Mouse (Mus musculus) heart, postnatal 0 days (tissue): ENCODE results near the gene Kcna7. TPM values are rescaled to one million over a fixed set of nuclear protein-coding genes. Genes with fewer than 3 reads are reported as not detected.

Experiments used
- ATAC-seq: fragments of 200-750 bp; cut with Nextera tagmentation; 2 replicates; pipeline ENCODE4 v1.8.0; 2017; ENCODE audit warnings: low read depth, moderate number of reproducible peaks, moderate library complexity; ENCODE audit not compliant: insufficient read depth
- DNase-seq: peaks from one replicate; pipeline ENCODE4 v3.0.0-alpha.2; 2016; ENCODE audit warnings: low spot score
- H3K27ac ChIP-seq: fragments of 300-500 bp; sonication (generic); 2 replicates; pipeline ENCODE4 v1.5.1; 2014; ENCODE audit warnings: low read depth, mild to moderate bottlenecking
- H3K27me3 ChIP-seq: fragments of 300-500 bp; sonication (generic); 2 replicates; pipeline ENCODE4 v1.6.1; 2014; ENCODE audit warnings: low read length, mixed read lengths; ENCODE audit not compliant: control insufficient read depth, insufficient read depth
- H3K36me3 ChIP-seq: fragments of 300-500 bp; sonication (generic); replicated peaks from 2 replicates; pipeline ENCODE4 v1.6.1; 2014; ENCODE audit warnings: low read length, mixed read lengths; ENCODE audit not compliant: control insufficient read depth, insufficient read depth
- H3K4me1 ChIP-seq: fragments of 300-500 bp; sonication (generic); 2 replicates; pipeline ENCODE4 v1.6.1; 2014; ENCODE audit warnings: antibody characterized with exemption; ENCODE audit not compliant: control insufficient read depth, insufficient read depth
- H3K4me2 ChIP-seq: fragments of 300-500 bp; sonication (generic); 2 replicates; pipeline ENCODE4 v1.6.1; 2014; ENCODE audit warnings: low read depth, mild to moderate bottlenecking, low read length, moderate library complexity
- H3K4me3 ChIP-seq: fragments of 300-500 bp; sonication (generic); 2 replicates; pipeline ENCODE4 v1.5.1; 2014; ENCODE audit warnings: low read depth, low read length
- H3K9ac ChIP-seq: fragments of 300-500 bp; sonication (generic); replicated peaks from 2 replicates; pipeline ENCODE4 v1.6.1; 2014; ENCODE audit warnings: low read depth, low read length, mixed read lengths
- H3K9me3 ChIP-seq: fragments of 300-500 bp; sonication (generic); replicated peaks from 2 replicates; pipeline ENCODE4 v1.6.1; 2016; ENCODE audit warnings: low read length; ENCODE audit not compliant: control insufficient read depth
- CTCF ChIP-seq: IDR thresholded peaks from 2 replicates; pipeline ENCODE4 v1.5.1; 2016; ENCODE audit warnings: antibody characterized with exemption, control low read depth, low read depth
- EP300 ChIP-seq: IDR thresholded peaks from 2 replicates; pipeline ENCODE4 v1.6.1; 2016; ENCODE audit warnings: antibody characterized with exemption, low read depth
- WGBS: fragments of 180-500 bp; shearing (Covaris S2); extraction: QIAGEN DNeasy Blood & Tissue Kit; methylation state at CpG from one replicate; pipeline ENCODE4 v1.1.7; 2014; 5-methylcytosine and 5-hydroxymethylcytosine counted together
- polyA plus RNA-seq: library from polyadenylated mRNA; unstranded; fragments of >200 nt; fragmentation: Nextera tagmentation; extraction: Ambion mirVana; gene quantifications from 2 replicates; pipeline ENCODE4 v1.2.1, GENCODE M21; 2015
- total RNA-seq: library from RNA; depleted of rRNA; stranded (reverse); fragments of >200 nt; gene quantifications from 2 replicates; pipeline ENCODE4 v1.2.3, GENCODE M21; 2014; ENCODE audit warnings: low replicate concordance

The Kcna7 gene
- total and polyA plus RNA-seq, 2 experiments from 2014 or later: 0.42 to 1.4 TPM

DNA sequence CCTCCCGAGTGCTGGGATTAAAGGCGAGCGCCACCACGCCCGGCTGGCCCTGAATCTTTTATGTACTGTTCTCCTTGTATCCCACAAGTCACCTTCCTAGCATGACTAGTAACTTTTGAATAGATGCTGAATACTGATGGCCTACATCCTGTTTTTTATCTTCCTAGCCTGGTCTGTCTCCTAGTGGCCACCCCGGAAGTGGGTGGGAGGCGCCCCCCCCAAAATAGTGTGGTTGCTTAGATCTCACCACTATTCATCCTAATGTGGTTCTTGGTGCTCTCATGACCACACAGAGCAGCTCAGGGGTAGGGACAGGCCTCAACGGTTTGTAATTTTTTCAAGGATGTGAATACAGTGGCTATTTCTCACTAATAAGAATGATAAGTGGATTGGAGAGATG is 30.8 kb upstream of the Kcna7 start:
- DNase-seq: no peak
- ATAC-seq: no peak
- peaks cover 68% of the 10 kb centered on the region for H3K36me3 ChIP-seq
- 91% methylated on average over 8 of the region's 8 CpGs for WGBS
- H3K4me2 ChIP-seq: no peak overlapping the region
- TF ChIP-seq EP300: no peak
- no peak for TF ChIP-seq CTCF
- H3K27ac ChIP-seq: no peak overlapping the region
- H3K9me3 ChIP-seq: no peaks in the 10 kb centered on the region
- peaks cover 2% of the 10 kb centered on the region; the same call in 1 of the 2 replicates for H3K27me3 ChIP-seq
- no peak overlapping the region for H3K4me3 ChIP-seq
- no peak overlapping the region for H3K9ac ChIP-seq
- H3K4me1 ChIP-seq: peaks cover 11% of the 10 kb centered on the region

DNA sequence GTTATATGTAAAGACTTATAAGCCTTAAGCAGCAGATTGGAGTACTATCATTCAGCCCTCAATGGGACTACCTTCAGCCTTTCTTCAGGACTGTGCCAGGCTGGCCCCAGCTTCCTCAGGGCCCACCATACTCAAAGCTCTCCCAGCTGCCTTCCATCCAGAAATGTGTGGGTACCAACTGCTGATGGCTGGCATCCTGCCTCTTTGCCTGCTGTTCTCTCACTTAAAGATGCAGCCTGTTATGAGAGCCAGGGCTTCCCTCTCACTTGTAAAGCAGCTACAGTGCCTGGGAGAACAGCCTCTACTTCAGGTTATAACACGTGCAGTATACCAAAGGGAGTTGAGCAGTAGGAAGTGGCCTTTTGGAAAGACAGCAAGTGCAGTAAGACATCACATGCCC is 29.4 kb upstream of the Kcna7 start:
- TF ChIP-seq CTCF (no peak), EP300 (no peak)
- no peaks in the 10 kb centered on the region for H3K27me3 ChIP-seq
- 87% methylated on average over 1 of the region's 1 CpGs for WGBS
- H3K27ac ChIP-seq: no peak overlapping the region
- no peaks in the 10 kb centered on the region for H3K9me3 ChIP-seq
- no peak overlapping the region for H3K9ac ChIP-seq
- H3K4me2 ChIP-seq: no peak overlapping the region
- H3K36me3 ChIP-seq: peaks cover 83% of the 10 kb centered on the region
- H3K4me3 ChIP-seq: no peak overlapping the region
- ATAC-seq (no peak), DNase-seq (no peak)
- no peaks in the 10 kb centered on the region for H3K4me1 ChIP-seq

DNA sequence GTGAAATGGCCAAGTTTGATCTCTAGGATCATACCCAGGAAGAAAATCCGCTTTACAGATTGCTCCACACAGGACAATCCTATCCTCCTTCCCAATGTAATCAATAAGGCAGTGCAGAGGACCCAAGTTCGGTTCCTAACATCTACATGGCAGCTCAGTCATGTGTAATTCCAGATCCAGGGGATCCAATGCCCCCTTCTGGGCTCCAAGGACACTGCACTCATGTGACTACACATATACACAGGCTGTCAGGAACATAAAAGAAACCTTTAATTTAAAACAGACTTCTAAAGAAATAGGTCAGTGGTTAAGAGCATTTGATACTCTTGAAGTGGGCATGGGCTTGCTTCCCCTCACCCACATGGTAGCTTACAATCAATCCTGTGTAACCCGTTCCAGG is 19.4 kb upstream of the Kcna7 start:
- peaks cover 100% of the 10 kb centered on the region for H3K36me3 ChIP-seq

DNA sequence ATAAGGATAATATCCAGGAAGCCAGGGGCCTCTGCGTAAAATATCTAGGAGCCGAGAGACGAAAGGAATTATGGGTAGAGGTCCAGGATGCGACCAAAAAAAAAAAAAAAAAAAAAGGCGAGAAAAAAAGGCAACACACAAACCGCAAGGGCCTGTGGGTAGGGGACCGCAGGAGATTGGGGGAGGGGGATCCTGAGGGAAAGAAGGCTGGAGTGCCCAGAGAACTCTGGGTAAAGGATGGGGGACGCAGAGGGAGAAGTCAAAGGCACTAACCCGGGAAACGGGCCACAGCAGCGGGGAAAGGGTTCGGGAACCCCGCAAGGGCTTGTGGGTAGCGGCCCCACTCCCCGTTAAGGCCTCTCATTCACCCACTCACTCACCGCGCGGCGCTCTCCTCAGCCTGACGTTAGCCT is 10.3 kb upstream of the Kcna7 start:
- Histone ChIP-seq H3K27ac (peak overlapping the region; percentile 95), H3K9me3 (no peaks in the 10 kb centered on the region), H3K4me3 (peak overlapping the region; percentile 66), H3K9ac (peak overlapping the region; percentile 79), H3K27me3 (no peaks in the 10 kb centered on the region), H3K4me2 (peak overlapping the region; percentile 95), H3K4me1 (peaks cover 19% of the 10 kb centered on the region), H3K36me3 (peaks cover 19% of the 10 kb centered on the region)
- DNase-seq: peak; percentile 75
- TF ChIP-seq CTCF: no peak
- no peak for TF ChIP-seq EP300
- WGBS: under 1% methylated on average over 20 of the region's 20 CpGs
- peak; percentile 63 for ATAC-seq

More for the DNA sequence above, 19.4 kb upstream of the Kcna7 start:
- Histone ChIP-seq H3K9me3 (no peaks in the 10 kb centered on the region), H3K27me3 (no peaks in the 10 kb centered on the region), H3K4me3 (no peak overlapping the region), H3K4me2 (no peak overlapping the region), H3K27ac (no peak overlapping the region), H3K9ac (no peak overlapping the region), H3K4me1 (peaks cover 9% of the 10 kb centered on the region; the same call in 1 of the 2 replicates)
- ATAC-seq (no peak), DNase-seq (no peak)
- TF ChIP-seq CTCF (peak; percentile 17; the same call in 1 of the 2 replicates), EP300 (no peak)
- 92% methylated on average over 3 of the region's 3 CpGs for whole genome bisulfite sequencing

DNA sequence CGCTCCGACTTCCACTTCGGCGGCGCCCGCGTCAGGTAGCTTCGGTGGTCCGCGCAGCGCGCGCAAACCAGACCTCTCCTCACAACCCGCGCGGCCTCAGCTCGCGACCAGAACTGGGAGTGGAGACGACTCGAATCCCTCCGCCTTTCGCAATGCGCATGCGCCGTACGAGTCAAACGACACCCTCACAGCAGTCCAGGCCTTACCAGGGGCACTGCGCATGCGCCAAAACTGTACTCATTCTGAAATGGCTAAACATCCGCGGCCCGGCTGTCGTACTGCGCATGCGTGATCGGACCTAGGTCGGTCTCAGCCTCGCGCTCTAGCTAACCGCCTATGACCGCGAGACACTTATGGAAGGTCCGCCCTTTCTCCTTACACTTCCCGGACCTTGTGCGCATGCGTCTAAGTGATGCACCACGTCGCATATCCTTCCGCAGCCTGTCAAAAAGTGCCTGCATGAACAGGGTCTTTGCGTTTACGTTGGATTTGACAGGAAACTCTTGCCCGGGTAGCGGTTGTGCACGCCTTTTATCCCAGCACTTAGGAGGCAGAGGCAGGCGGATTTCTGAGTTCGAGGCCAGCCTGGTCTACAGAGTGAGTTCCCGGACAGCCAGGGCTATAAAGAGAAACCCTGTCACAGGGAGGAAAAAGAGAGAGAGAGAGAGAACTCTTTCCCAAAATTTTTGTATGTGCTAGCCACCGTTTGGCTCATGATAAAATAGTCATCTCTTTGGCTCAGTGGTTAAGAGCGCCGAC is 9.7 kb upstream of the Kcna7 start, which contains the start of gene Snrnp70:
Snrnp70 (minus strand) TSS at position 165 of the 759 bp plus-strand sequence.
- H3K4me3 ChIP-seq: peak within 1 kb of the TSS; percentile 66
- WGBS: under 1% methylated on average over 60 of the region's 60 CpGs
- H3K9me3 ChIP-seq: no peaks in the 10 kb centered on the region
- H3K36me3 ChIP-seq: peaks cover 13% of the 10 kb centered on the region
- peaks cover 19% of the 10 kb centered on the region for H3K4me1 ChIP-seq
- peak; percentile 97 for ATAC-seq
- H3K9ac ChIP-seq: peak within 1 kb of the TSS; percentile 79
- DNase-seq: peak; percentile 100
- TF ChIP-seq EP300 (no peak), CTCF (no peak)
- peak within 1 kb of the TSS; percentile 95 for H3K27ac ChIP-seq
- no peaks in the 10 kb centered on the region for H3K27me3 ChIP-seq
- H3K4me2 ChIP-seq: peak within 1 kb of the TSS; percentile 95
